Mouse (Mus musculus) right cerebral cortex, adult 2 months (tissue): Measurements from ENCODE around the gene Prkar2b.

Experiments used
- DNase-seq, 2 experiments: peaks; one replicate each; pipeline ENCODE4 v3.0.0; 2021 to 2022; ENCODE audit warnings: low spot score in 2 of 2

Gene Prkar2b

DNA sequence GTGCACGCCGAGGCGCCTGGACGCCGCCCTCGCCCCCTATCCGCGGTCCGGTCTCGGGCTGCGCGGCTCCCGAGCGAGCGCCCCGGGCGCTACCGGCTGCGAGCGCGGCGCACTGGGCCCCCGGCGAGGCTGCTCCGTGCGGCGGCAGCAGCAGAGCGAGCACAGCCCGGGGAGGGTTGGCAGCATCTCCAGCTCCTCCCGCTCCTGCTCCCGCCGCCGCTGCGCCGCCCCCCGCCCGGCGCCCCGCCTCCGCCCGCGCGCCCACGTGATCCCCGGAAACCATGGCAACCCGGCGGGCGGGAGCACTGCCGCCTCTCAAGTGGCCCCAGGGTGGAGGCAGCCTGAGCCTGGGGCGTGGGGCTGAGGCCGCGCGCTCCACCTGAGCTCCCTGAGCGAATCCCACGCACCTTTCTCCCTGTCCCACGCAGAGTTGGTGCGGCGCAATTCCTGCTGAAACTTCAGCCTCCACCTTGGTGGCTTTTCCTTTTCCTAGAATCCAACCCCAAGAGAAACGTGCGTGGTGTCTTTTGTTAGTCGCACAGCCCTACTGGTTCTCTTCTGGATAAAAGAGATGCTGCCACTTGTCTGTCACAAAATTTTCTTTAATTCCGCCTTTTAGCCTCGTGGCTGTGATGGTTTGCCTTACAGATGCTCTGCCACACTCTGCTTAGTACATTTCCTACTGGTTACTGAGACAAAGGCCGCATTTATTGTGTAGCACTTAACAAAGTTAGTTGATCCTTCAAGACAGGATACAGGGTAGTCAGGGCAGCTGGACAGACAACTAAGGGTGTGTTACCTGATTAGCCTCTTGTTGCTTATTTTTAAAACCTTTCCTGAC lies at the start of gene Prkar2b:
TSS of gene Prkar2b (minus strand) at position 207 of the 841 bp plus-strand sequence.
- DNase-seq = peak; percentile 92

DNA sequence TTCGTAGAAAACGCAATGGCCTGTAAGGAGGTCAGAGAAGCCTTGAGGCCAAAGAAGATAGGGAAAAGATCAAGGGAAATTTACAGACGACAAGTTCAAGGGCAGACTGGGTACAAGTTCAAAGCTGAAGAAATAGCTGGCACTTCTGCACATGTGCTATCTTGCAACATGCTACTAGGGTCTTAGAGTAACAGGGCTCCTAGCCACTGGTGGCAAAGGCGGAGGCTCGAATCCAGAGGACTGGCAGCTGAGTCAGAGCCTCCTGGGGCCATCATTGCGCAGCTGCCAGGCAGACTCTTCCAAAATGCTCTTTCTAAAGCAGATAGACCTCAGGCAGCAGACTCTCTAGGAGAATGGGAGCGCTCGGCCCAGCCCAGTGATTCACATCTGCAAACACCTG lies 48.1 kb upstream of the Prkar2b start:
- DNase-seq = no peak

DNA sequence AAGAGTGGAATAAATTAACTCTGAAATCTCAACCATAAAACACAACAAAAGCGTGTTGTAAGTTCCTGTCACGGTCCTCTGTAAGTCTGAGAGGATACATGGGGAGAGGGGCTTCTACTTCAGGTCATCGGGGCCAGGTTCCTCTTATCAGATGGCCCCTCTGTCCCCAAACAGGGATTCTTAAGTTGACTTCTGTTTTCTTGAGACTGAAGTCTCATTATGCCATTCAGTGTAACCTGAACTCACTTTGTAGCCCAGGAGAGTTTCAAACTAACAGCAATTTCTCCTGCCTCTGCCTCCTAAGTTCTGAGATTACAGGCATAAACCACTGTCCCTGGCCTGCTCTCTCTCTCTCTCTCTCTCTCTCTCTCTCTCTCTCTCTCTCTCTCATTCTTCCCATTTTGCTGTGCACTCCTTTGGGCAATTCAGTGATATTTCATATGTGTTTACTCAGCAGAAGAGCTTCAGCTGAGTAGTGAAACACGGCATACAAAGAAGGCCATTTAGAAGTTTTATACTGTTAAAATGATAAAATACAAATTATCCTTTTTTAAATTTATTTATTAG lies 43.9 kb upstream of the Prkar2b start:
- no peak for DNase-seq

DNA sequence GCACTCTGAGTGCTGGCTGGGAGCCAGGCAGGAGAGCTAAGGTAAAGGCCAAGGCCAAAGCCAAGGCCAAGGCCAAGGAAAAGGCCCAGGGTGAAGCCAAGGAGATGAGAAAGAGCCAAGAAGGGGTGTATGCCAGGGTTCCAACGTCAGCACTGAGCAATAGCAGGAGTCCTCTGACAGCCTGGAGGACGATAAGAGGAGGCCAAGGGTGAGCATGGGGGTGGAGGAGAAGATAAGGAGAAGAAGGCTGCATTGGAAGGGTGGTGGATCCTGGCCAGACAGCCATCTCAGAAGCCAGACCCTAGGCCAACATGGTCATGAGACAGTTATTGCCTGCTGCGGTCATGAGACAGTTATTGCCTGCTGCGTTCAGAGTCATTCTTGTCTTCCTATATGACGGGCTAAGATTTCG lies 43.4 kb upstream of the Prkar2b start:
- no peak for DNase-seq

DNA sequence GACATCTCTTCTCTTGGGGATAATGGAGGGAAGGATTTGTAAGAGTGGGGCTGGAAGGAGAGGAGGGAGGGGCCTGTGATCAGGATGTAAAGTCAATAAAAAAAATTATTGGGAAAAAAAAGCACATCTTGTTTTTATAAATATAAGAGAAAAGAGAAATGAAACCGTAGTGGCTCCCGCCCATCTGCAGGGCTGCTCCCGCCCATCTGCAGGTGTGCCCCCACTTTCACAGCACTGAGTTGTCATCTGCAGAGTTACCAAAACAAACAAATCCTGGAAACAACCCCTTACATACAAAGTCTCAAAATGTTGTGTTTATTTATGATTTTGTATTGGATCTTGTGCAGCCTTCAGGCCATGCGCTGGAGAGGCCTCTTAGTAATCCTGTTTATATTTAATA lies 40.2 kb upstream of the Prkar2b start:
- no peak for DNase-seq

DNA sequence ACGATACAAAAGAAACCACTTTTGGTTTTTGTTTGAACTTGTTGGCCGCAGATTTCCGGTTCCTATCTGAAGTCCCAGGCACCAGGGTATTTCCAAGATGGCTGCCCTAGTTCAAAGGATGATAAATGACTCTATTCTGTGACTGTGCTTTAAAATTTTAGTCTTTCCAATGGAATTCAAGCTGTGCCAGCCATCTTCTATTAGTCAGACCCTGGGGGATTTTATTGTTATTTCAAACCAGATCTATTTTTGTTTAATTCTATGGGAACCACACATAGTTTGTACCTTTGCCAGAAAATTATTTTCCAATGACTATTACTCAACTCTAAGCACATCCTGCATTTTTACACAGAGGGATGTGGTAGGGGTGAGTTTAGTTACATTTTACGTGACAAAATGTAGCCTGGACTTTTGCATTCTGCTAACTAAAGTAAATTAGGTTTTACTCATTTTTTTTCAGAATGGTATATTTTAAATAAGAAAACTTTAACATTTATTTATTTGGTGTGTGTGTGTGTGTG lies 38.6 kb upstream of the Prkar2b start:
- no peak for DNase-seq

DNA sequence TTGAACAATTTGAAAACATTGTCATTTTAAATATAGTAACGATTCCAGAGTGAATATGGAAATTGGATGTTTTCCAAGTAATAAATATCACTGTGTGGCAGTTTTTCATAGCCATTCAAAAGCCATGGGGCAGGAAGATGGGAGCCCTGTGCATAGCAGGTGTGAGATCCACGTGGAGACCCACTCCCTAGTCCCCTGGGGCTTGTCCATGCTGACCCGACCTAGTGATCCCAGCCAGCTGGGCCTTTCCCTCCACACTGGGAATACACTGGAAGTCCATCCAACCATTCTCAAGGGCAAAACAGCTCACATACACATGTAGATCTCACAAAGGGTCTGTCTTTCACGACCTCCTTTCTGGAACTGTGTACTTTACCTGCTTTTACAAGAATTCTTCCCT lies 37.5 kb upstream of the Prkar2b start:
- no peak for DNase-seq

DNA sequence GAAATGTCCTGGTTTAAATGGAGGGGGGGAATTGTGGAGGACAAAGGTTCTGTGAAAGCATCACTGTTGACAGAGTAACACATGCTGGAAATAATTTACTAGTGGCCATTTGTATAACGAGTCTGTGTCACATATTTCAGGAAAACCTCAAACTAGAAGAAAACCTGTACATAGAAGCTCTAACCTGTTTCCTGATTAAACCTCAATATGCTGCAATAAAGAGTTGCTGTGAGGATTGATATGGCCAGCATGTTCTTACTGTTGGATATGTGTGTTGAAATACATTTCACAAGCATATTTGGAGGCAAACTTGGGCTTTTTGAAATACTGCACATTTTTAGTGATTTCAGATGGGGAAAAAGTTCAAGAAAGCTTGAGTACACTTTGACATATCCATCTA lies 36.0 kb upstream of the Prkar2b start:
- no peak for DNase-seq

DNA sequence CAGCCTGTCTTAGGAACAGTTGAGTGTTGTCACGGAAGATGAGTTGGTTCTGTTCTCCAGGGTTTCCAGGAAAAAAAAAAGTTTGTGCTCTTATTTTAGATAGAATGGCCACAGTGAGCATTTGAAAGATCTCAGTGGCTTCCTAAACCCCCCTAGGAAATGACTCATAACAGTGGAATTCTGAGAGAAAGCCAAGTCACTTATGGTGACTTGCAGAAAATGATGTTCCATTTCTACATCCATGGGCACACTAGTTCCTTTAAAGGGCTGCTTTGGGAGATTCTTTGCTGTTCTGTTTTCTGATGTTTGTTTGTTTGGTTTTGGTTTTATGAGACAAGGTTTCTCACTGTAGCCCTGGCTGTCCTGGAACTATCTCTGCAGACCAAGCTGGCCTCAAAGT lies 34.1 kb upstream of the Prkar2b start:
- DNase-seq = no peak

DNA sequence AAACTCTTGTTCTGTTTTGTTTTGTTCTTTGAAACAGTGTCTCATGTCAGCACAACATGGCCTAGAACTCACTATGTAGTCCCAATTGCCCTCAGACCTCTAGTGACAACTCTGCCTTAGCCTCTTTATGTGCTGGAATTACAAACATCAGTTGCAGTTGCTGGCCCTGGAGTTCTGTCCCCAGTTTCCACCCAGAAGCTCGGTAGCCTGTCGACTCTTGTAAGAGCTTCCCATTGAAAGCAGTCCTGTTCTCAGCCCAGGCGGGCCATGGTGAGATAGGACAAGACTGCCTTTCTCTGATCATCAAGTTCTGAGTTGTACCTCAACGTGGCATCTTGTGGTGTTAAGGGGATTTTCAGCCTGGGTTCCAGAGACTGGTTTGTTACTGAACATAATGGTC lies 31.4 kb upstream of the Prkar2b start:
- no peak for DNase-seq

DNA sequence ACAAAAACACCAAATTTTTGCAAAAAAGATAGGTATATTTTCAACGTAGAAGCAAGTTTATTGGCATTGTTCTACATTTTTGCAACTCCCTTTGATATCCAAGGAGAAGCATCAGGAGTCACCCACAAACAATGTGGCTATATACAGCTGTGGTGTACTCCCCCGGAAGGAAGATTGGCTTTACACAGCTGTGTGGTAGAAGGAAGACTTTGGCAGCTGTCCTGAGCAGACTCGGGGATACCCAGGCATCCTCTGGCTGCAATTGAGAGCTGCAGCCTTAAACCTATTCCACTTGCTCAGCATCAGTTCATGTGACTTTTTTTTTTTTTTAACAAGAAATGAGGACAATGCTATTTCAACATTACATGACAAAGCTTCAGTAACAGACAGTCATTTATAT lies 27.5 kb upstream of the Prkar2b start:
- DNase-seq = no peak

DNA sequence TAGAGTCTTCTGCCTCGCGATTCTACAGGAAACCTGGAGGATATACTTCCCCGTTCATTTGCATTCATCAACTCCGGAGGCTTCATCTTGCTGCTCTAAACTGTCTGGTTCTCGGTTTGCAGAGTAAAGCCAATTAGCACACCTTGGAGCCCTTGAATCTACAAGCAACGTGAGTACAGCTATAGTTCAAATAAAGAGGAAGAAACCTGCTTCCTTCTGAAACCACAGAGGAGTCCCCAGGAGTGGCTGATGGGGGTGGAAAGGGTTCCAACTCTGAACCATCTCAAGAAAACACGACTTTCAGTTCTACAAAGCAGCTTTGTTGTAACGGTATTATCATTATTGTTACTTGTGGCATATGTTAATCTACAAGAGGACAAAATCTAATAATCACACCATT lies 26.2 kb upstream of the Prkar2b start:
- DNase-seq = no peak

DNA sequence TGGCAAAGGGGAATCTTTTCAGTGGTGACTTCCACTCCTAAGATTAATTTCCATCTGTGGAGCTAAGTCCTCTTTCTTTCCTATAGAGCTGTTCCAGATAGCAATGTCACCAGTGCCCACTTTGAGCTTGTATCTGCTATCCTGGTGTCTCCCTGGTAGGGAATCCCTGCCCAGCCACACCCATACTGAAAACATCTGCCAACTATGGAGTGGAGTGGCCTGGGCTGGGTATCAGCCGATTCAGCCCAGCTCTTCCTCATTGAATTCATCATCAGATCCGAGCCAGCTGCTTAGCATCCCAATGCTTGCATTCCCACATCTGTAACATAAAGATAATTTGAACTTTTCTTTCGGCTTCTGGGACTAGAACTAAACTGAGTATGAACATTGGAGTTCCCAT lies 25.8 kb upstream of the Prkar2b start:
- no peak for DNase-seq

DNA sequence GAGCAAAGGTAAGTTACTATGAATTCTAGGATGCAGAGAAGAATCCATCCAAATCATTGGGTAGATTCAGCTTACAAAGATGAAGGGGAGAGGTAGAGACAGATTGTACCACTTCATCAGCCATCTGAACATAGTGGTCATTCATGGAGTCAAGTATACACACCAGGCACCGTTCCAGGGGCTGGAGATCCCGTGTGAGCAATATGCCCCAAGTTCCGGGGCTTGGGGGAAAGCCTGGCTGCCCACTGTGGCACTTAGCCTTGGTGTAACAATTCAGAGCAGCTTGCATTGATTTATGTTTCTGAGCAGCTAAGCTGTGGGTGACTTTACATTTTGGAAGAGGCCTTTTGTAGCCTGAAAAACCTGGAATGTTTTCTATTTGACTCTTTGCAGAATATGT lies 24.8 kb upstream of the Prkar2b start:
- DNase-seq = no peak

DNA sequence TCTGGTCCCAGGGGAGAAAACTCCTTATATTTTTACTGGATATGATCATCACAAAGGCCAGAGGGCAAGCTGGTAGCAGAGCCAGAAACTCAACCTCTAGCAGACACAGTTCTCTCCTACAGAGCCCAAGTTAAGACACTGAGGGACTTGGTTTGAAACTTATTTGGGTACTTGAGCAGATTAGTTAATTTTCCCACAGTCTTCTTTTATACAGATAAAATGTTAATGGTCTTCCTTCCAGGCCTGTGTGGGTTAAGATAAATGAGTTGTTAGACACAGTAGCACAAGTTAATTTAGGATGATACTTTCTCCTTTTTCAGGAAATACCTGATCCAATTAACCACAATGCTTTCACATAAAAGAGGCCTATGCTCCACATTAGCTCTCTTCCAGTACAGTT lies 24.1 kb upstream of the Prkar2b start:
- no peak for DNase-seq

DNA sequence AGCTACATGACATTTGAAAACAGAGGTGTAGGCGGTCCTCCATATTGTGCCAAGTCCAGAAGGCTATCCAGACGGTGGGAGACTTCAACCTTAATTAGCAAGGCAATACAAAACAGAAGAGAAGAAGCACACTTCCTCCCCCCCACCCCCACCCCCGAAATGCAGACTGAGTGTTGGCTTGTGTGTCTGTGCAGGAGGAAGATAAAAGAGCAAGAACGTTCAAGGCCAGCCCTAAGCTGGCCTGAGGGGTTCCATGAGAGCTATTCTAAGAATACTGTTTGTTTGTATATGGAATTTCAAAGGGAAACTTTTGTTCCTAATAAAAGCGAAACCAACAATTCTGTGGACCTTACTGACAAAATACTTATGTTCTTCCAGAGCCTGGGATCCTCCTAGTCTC lies 23.5 kb upstream of the Prkar2b start:
- DNase-seq = peak in 1 of 2 experiments; percentile 10

DNA sequence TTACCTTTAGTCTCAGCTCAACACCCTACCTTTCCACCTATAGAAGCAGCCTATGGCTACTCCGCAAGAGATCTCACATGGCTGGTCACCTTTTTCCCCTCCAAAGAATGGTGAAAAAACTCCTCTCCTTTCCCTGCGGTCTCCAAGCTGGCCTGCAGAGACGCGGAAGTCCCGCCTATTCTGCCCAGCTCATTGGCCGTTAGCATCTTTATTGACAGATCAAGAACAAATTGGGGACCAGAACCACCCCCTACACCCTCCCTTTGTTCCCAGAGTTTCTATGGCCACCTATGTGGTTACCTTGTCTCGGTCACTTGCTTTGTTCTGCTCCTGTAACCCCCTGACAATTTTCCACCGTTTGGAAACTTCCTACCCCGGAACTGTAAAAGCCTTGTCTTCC lies 19.6 kb upstream of the Prkar2b start:
- DNase-seq = no peak

DNA sequence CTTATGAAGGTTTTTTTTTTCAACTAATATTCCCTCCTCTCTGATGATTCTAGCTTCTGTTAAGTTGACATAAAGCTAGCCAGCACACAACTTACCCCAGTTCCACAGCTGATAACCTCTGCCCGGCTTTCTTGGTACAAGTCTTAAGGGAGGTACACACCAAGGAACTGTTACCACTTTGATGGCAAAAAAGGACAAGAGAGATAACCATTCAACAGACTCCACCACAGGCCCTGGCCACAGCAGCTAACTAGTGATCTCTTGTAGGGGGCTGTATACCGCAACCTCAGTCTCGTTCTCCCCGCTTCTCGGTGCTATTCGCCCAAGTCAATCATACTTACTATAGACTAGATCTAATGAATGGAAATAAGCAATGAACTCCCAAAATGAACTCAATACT lies 16.3 kb upstream of the Prkar2b start:
- no peak for DNase-seq

DNA sequence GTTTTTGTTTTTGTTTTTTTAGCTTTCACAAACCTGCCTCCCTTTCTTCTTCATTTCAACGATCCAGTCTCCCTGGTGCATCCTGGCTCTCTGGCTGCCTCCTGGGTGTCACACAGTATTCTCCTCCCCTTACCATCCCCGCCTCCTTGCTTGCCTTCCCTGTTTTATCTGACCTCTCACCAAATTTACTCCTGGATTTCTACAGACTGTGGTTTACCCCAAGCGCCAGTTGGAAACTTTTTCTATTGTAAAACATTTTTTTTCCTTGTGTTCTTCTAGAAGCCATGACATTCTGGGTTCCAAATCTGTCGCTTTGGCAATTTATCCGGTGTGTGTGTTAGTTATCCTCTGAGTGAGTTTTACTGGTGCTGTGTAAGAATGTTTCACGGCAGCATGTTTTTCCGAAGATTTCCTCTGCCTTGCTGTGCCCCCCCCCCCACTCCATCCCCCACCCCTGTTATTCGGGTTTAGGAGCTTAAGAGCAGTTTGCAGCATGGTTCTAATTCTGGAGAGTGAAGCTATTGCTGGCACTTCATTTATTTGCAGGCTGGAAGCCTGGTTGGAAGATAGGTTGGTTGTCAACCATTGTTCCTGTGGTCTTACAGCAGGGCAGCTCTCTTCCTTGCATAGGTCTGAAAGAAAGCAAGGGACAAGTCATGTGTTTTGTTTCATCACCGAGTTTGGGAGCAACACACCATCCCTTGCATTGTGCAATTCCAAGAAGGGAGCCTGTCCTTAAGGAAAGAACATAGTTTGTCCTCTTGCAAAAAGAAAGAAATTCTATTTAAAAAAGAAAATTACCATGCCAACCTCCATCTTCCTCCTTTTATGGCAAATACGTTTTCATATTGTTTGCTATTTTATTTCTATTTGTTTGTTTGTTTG lies 15.0 kb upstream of the Prkar2b start:
- no peak for DNase-seq

DNA sequence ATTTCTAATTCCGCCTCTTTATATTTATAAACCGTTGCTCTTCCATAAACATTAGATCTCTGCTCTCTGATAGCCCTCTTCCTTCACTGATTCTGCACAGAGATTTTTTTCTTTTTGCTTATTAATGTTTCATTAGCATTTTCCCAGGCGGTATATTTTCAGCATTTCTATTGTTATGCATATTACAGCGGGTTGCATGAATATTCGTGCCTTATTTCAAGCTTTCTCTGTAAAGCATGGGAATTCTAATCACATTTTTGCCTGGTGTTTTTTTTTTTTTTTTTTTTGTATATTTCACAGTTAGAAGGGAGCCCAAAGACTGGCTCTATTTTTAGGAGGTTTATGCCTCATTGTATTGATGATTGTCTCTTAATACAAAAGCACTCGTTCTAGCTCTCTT lies 13.2 kb upstream of the Prkar2b start:
- no peak for DNase-seq

DNA sequence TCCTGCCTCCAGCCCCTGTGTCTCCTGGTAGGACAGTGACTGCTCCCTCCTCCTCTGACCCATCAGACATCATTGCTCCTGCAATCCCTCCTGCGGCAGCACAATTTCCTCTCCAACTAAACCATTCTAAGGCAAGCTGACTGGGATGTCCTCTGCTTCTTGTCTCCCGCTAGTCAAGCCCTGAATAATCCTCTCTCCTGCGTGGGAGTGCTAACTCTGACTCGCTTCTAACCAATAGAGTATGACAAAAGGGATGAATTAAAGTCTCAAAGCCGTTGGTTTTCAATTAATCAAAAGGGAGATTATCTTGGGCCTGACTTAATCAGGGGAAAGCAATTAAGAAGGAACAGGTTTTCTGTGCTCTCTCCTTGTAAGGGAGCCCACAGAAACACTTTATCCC lies 4.9 kb upstream of the Prkar2b start:
- DNase-seq = peak in 1 of 2 experiments; percentile 21
